Mouse (Mus musculus) Patski (cell line): ENCODE data around the gene Fgfr2. TPM values are rescaled to one million over a fixed set of nuclear protein-coding genes. Genes with fewer than 3 reads are reported as not detected.
A peak's percentile ranks its signal among the peaks of the same experiment; 100 is the strongest.
"Not testable (repeated sequence)": the region's sequence is repeated elsewhere in the genome, so short reads cannot be mapped to it uniquely, and the experiment has no call there.

Experiments
- ATAC-seq: fragments of 100-300 bp; one replicate; pipeline ENCODE4 v1.8.0; 2021
- CTCF ChIA-PET: fragments of 350-600 bp; sonication (Branson Sonifier 250); formaldehyde crosslinking; loops from one replicate; lab custom pipeline; 2022; ENCODE audit warnings: inconsistent platforms; lab: Charles Lee
- POLR2A ChIA-PET: fragments of 350-600 bp; sonication (Branson Sonifier 250); formaldehyde crosslinking; loops from one replicate; lab custom pipeline; 2022; ENCODE audit warnings: antibody characterized with exemption, inconsistent platforms; lab: Charles Lee
- DNase-seq: peaks from one replicate; pipeline ENCODE4 v3.0.0-alpha.2; 2011; ENCODE audit warnings: low read depth, low spot score
- H3K27me3 ChIP-seq: fragments of 371-371 bp; one replicate; pipeline ENCODE4 v1.5.1; 2021
- CTCF ChIP-seq: fragments of 100-300 bp; IDR thresholded peaks from one replicate; pipeline ENCODE4 v1.5.1; 2021
- in situ Hi-C: fragments of 300-500 bp; cut with MboI; formaldehyde crosslinking; loops from 3 replicates; pipeline ENCODE4 v1.11.1; 2018; ENCODE audit warnings: low pct_unique_long_range_greater_than_20kb, mixed read lengths
- polyA plus RNA-seq: library from polyadenylated mRNA; unstranded; gene quantifications from one replicate; pipeline ENCODE4 v1.2.3, GENCODE M21; 2021

The Fgfr2 gene
- polyA plus RNA-seq, 1 experiment from 2014 or later, result 48.8 TPM

DNA sequence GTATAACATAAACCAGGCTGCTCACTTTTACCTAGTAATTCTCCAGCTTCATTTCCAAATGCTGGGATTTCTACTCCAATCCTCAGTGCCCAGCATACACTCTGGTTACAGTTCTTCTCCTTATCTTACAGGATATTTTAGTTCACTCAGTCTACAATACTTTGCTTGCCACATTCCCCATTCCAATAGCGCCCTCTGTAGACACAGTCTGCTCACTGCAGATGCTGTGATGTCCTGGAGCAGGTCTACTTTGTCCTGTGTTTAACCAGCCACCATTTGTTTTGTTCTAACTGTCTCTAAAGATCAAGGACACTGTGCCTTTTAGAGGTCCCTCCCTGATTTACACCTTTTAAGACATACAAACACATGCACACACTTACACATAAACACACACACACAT is 2055.0 kb downstream of the Fgfr2 start:
- POLR2A ChIA-PET, H3K27me3 ChIP-seq, ATAC-seq, CTCF ChIA-PET, in situ Hi-C loops, DNase-seq: not testable (repeated sequence)
- TF ChIP-seq CTCF, result peak; percentile 41

DNA sequence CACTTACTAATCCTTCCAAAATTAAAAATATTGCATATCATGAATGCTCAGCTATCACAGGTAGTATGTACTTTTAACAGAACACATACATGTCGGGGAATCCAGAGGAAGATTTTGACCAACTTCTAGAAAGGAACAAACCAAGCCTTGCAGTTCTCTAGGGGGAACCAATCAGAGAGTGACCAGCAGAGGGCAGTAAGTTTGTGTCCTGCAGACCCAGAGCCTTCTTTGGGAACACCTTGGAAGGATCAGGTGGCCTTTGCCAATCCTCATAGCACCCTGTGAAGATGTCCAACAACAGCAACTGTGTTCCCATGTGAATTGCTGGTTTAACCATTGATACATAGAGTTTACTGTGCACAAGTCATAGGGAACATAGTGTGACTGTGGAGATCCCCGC is 2060.6 kb downstream of the Fgfr2 start:
- DNase-seq (no peak), ATAC-seq (no peak)
- CTCF ChIA-PET, result no interaction called here
- in situ Hi-C loops, result no loop called here
- no peaks in the 10 kb centered on the region for H3K27me3 ChIP-seq
- POLR2A ChIA-PET, result no interaction called here
- peak; percentile 43 for TF ChIP-seq CTCF

DNA sequence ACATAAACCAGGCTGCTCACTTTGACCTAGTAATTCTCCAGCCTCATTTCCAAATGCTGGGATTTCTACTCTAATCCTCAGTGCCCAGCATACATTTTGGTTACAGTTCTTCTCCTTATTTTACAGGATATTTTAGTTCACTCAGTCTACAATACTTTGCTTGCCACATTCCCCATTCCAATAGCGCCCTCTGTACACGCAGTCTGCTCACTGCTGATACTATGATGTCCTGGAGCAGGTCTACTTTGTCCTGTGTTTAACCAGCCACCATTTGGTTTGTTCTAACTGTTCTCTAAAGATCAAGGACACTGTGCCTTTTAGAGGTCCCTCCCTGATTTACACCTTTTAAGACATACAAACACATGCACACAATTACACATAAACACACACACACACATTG is 2063.3 kb downstream of the Fgfr2 start:
- CTCF ChIA-PET, POLR2A ChIA-PET, H3K27me3 ChIP-seq, in situ Hi-C loops, ATAC-seq, DNase-seq: not testable (repeated sequence)
- peak; percentile 41 for TF ChIP-seq CTCF

DNA sequence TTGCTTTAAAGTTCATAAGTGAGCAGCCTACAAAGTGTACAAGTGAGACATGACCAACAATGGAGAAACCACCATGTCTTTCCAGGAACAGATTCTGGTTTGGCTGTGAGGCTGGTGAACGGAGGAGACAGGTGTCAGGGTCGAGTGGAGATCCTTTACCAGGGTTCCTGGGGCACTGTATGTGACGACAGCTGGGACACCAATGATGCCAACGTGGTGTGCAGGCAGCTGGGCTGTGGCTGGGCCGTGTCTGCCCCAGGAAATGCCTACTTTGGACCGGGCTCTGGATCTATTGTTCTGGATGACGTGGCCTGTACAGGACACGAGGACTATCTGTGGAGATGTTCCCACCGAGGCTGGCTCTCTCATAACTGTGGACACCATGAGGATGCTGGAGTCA is 2065.2 kb downstream of the Fgfr2 start:
- CTCF ChIA-PET, result not testable (repeated sequence)

DNA sequence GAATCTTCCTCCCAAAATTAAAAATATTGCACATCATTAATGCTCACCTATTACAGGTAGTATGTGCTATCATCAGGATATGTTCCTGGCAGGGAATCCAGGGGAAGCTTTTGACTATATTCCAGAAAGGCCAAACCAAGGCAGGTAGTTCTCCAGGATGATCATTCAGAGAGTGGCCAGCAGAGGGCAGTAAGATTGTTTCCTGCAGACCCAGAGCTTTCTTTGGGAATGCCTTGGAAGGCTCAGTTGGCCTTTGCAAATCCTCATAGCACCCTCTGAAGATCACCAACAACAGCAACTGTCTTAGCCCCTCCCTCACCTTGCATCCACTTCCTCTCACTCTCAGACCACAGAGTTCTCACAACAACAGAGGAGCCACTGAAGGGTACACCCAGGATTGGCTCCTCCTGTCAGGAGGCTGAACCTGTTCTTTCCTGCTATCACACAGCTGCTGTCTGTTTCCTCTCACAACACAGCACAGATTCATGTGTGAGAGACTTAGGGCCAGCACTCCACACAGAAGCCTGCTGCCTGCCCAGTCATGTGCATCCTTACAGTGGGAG is 2068.3 kb downstream of the Fgfr2 start:
- peak; percentile 72 for TF ChIP-seq CTCF
- ChIA-PET POLR2A (interaction anchor here (0.6 kb wide), 1 partner anchor 60 kb away, joined by 4 read pairs; no protein-coding TSS in a partner anchor), CTCF (interaction anchor here (0.7 to 1.7 kb wide), 5 partner anchors 28 to 292 kb away, joined by 3 to 5 read pairs (median 3); partner anchors contain the start of gene Btbd16)
- no peak for ATAC-seq
- in situ Hi-C loops, result no loop called here
- H3K27me3 ChIP-seq, result no peaks in the 10 kb centered on the region
- no peak for DNase-seq

More for the DNA sequence above, 2065.2 kb downstream of the Fgfr2 start:
- H3K27me3 ChIP-seq, ATAC-seq, DNase-seq, in situ Hi-C loops, POLR2A ChIA-PET: not testable (repeated sequence)

DNA sequence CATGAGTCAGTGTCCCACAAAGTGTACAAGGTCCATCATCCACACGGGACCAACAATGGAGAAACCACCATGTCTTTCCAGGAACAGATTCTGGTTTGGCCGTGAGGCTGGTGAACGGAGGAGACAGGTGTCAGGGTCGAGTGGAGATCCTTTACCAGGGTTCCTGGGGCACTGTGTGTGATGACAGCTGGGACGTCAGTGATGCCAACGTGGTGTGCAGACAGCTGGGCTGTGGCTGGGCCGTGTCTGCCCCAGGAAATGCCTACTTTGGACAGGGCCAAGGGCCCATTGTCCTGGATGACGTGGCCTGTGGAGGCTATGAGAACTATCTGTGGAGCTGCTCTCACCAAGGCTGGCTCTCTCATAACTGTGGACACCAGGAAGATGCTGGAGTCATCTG is 2073.3 kb downstream of the Fgfr2 start:
- POLR2A ChIA-PET, CTCF ChIA-PET, ATAC-seq, DNase-seq, H3K27me3 ChIP-seq: not testable (repeated sequence)
- in situ Hi-C loops, result loop anchor here (5.0 to 10.0 kb wide), 2 partner anchors 135 to 293 kb away; no protein-coding TSS in a partner anchor

DNA sequence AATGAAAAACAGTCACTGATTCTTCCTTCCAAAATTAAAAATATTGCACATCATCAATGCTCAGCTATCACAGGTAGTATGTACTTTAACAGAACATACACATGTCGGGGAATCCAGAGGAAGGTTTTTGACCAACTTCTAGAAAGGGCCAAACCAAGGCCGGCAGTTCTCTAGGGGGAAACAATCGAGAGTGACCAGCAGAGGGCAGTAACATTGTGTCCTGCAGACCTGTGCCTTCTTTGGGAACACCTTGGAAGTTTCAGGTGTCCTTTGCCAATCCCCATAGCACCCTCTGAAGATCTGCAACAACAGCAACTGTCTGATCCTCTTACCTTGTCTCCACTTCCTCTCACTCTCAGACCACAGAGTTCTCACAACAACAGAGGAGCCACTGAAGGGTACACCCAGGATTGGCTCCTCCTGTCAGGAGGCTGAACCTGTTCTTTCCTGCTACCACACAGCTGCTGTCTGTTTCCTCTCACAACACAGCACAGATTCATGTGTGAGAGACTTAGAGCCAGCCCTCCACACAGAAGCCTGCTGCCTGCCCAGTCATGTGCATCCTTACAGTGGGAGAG is 2077.8 kb downstream of the Fgfr2 start:
- DNase-seq, POLR2A ChIA-PET, ATAC-seq, H3K27me3 ChIP-seq: not testable (repeated sequence)
- CTCF ChIA-PET, result interaction anchor here (0.7 kb wide), 1 partner anchor 8 kb away, joined by 3 read pairs; no protein-coding TSS in a partner anchor
- peak; percentile 49 for TF ChIP-seq CTCF
- in situ Hi-C loops, result loop anchor here (5.0 to 10.0 kb wide), 2 partner anchors 131 to 288 kb away; no protein-coding TSS in a partner anchor

DNA sequence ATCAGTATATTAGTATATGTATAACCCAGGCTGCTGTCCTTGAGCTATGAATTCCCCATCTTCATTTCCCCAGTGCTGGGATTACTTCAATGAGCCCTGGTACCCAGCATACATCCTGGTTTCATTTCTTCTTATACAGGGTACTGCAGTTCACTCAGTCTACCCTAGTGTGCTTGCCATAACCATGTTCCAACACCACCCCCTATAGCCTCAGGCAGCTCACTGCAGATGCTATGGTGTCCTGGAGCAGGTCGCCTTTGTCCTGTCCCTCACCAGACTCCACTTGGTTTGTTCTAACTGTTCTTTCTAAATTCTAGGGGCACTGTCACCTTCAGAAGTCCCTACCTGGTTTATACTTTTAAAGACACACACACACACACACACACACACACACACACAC is 2080.5 kb downstream of the Fgfr2 start:
- TF ChIP-seq CTCF, result peak; percentile 40
- ATAC-seq, result no peak
- ChIA-PET CTCF (interaction anchor here (0.7 to 1.7 kb wide), 6 partner anchors 10 to 279 kb away, joined by 3 to 6 read pairs (median 4); no protein-coding TSS in a partner anchor), POLR2A (interaction anchor here (0.7 kb wide), 1 partner anchor 105 kb away, joined by 3 read pairs; no protein-coding TSS in a partner anchor)
- no peak for DNase-seq
- no peaks in the 10 kb centered on the region for H3K27me3 ChIP-seq
- in situ Hi-C loops, result loop anchor here (5.0 to 10.0 kb wide), 2 partner anchors 45 to 128 kb away; no protein-coding TSS in a partner anchor

DNA sequence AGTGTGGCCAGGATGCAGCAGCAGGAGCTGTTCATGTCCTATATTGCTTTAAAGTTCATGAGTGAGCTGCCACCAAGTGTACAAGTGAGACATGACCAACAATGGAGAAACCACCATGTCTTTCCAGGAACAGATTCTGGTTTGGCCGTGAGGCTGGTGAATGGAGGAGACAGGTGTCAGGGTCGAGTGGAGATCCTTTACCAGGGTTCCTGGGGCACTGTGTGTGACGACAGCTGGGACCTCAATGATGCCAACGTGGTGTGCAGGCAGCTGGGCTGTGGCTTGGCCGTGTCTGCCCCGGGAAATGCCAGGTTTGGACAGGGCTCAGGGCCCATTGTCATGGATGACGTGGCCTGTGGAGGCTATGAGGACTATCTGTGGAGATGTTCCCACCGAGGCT is 2082.4 kb downstream of the Fgfr2 start:
- ATAC-seq, CTCF ChIA-PET, H3K27me3 ChIP-seq, DNase-seq, POLR2A ChIA-PET: not testable (repeated sequence)
- in situ Hi-C loops, result loop anchor here (5.0 to 10.0 kb wide), 2 partner anchors 43 to 126 kb away; no protein-coding TSS in a partner anchor

DNA sequence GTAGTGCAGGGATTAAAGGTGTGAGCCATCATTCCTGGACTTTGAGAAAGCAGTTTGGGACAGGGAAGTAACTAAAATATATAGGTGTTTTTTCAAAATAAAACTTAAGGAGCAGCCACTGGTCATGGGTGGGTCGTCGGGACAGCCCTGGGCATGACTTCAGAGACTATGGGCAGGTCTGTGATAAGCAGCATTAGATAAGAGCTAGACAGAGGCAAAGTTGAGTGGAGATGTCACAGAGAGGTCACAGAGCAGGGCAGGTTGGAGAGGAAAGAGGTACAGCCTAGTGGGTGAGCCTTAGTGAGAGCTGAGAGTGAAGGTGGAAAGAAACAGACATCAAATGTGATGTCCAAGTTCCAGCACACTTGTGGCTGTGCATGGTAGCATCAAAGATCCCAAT is 2086.1 kb downstream of the Fgfr2 start:
- no peak for ATAC-seq
- ChIA-PET POLR2A (no interaction called here), CTCF (interaction anchor here (1.1 kb wide), 1 partner anchor 9 kb away, joined by 3 read pairs; no protein-coding TSS in a partner anchor)
- no peaks in the 10 kb centered on the region for H3K27me3 ChIP-seq
- TF ChIP-seq CTCF, result no peak
- no peak for DNase-seq
- in situ Hi-C loops, result no loop called here

DNA sequence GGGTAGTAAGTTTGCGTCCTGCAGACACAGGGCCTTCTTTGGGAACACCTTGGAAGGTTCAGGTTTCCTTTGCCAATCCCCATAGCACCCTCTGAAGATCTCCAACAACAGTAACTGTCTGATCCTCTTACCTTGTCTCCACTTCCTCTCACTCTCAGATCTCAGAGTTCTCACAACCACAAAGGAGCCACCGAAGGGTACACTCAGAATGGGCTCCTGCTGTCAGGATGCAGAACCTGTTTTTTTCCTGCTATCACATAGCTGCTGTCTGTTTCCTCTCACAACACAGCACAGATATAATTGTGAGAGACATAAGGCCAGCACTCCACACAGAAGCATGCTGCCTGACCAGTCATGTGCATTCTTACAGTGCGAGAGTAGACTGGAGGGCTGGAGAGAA is 2086.8 kb downstream of the Fgfr2 start:
- TF ChIP-seq CTCF, result no peak
- ATAC-seq (no peak), DNase-seq (no peak)
- peaks cover 4% of the 10 kb centered on the region for H3K27me3 ChIP-seq
- CTCF ChIA-PET, result interaction anchor here (1.1 kb wide), 1 partner anchor 10 kb away, joined by 3 read pairs; no protein-coding TSS in a partner anchor
- POLR2A ChIA-PET, result no interaction called here
- in situ Hi-C loops, result no loop called here
